Mouse (Mus musculus) layer of hippocampus, postnatal 10 days (tissue): ENCODE data around the gene Rgma. TPM values are rescaled to one million over a fixed set of nuclear protein-coding genes. Genes with fewer than 3 reads are reported as not detected.

Source experiments
- DNase-seq, 2 experiments: peaks; one replicate each; pipeline ENCODE4 v3.0.0; 2021; ENCODE audit warnings: low spot score in 2 of 2
- total RNA-seq, 2 experiments: library from RNA; stranded (reverse); gene quantifications; 2 replicates each; pipeline ENCODE4 v1.2.3; 2021

Gene Rgma
- total RNA-seq, 2 experiments from 2014 or later = 111 to 128 TPM

- DNase-seq = no peak
Observed at GRCm38 (mm10) chr7:73427794-73428193, 52.5 kb downstream of the Rgma start.

GRCm38 (mm10) chr7:73428525-73428924, 53.2 kb downstream of the Rgma start:
- DNase-seq = no peak

GRCm38 (mm10) chr7:73433637-73434335, 58.5 kb downstream of the Rgma start:
- peak in 1 of 2 experiments; percentile 12 for DNase-seq

GRCm38 (mm10) chr7:73434336-73434677, 59.0 kb downstream of the Rgma start:
- no peak for DNase-seq

- DNase-seq = no peak
Observed at GRCm38 (mm10) chr7:73435685-73436084, 60.4 kb downstream of the Rgma start.

- no peak for DNase-seq
Observed at GRCm38 (mm10) chr7:73441802-73442201, 66.5 kb downstream of the Rgma start.

- DNase-seq = no peak
Observed at GRCm38 (mm10) chr7:73442246-73442645, 66.9 kb downstream of the Rgma start.

- no peak for DNase-seq
Observed at GRCm38 (mm10) chr7:73451594-73451993, 76.3 kb downstream of the Rgma start.

- DNase-seq = no peak
Observed at GRCm38 (mm10) chr7:73452187-73452808, 77.0 kb downstream of the Rgma start.

GRCm38 (mm10) chr7:73454113-73454512, 78.8 kb downstream of the Rgma start:
- DNase-seq = no peak

- no peak for DNase-seq
Observed at GRCm38 (mm10) chr7:73463546-73463945, 88.2 kb downstream of the Rgma start.

GRCm38 (mm10) chr7:73467741-73468140, 92.4 kb downstream of the Rgma start:
- DNase-seq = no peak

Other genes with a start within 250 kb of the Rgma start
- gene Chd2, start 166.3 kb downstream of the Rgma start, total RNA-seq = 10 to 100 TPM; 47.7 to 50.3 TPM